Mouse (Mus musculus) gastrocnemius, postnatal 36 days (tissue): ENCODE measurements around the gene Endov. TPM values are rescaled to one million over a fixed set of nuclear protein-coding genes. Genes with fewer than 3 reads are reported as not detected.

ENCODE experiments used
- total RNA-seq, 2 experiments: library from RNA; stranded (reverse); gene quantifications; 2 replicates each; pipeline ENCODE4 v1.2.3; 2021

The Endov gene
- total RNA-seq, 2 experiments from 2014 or later: 3.8 to 3.9 TPM

Other genes starting within 250 kb of the Endov start
- 100 to 1,000 TPM; 122 to 134 TPM for gene Gaa, start 223.5 kb upstream of the Endov start, total RNA-seq
- gene Eif4a3, start 191.3 kb upstream of the Endov start, total RNA-seq: 10 to 100 TPM; 30.0 to 35.2 TPM
- gene Card14, start 183.6 kb upstream of the Endov start, total RNA-seq: under 1 TPM; 0.31 to 0.62 TPM
- 1 to 10 TPM; 2.9 to 3.6 TPM for gene Sgsh, start 135.8 kb upstream of the Endov start, total RNA-seq
- 1 to 10 TPM; 3.0 to 3.2 TPM for gene Slc26a11, start 135.8 kb upstream of the Endov start, total RNA-seq
- gene Rnf213, start 98.2 kb upstream of the Endov start, total RNA-seq: 1 to 10 TPM; 4.6 to 4.9 TPM
- gene Nptx1, start 56.4 kb downstream of the Endov start, total RNA-seq: under 1 TPM in 1 of 2 experiments, not detected in 1; 0.10 TPM
- gene Rptor, start 111.6 kb downstream of the Endov start, total RNA-seq: 10 to 100 TPM; 23.6 to 25.9 TPM